Mouse (Mus musculus) lung, adult 2 months (tissue): ENCODE measurements around the gene 4933406M09Rik. TPM values are rescaled to one million over a fixed set of nuclear protein-coding genes. Genes with fewer than 3 reads are reported as not detected.

Experiments used
- DNase-seq: peaks from one replicate; pipeline ENCODE4 v3.0.0; 2022
- H3K4me1 ChIP-seq: fragments of 200-500 bp; 2 replicates; pipeline ENCODE4 v1.6.1; 2011; ENCODE audit warnings: low read length; ENCODE audit not compliant: control insufficient read depth, insufficient read depth
- H3K4me3 ChIP-seq: fragments of 200-500 bp; replicated peaks from 2 replicates; pipeline ENCODE3; 2011; ENCODE audit warnings: low read depth, mild to moderate bottlenecking, control low read depth, low read length; ENCODE audit errors: extremely low read depth
- CTCF ChIP-seq: fragments of 200-500 bp; IDR thresholded peaks from 2 replicates; pipeline ENCODE4 v1.5.1; 2011; ENCODE audit warnings: mild to moderate bottlenecking, low read length, control low read depth; ENCODE audit not compliant: insufficient read depth
- POLR2A ChIP-seq: fragments of 200-500 bp; IDR thresholded peaks from 2 replicates; pipeline ENCODE4 v1.6.1; 2011; ENCODE audit warnings: low read depth, mild to moderate bottlenecking, control low read depth, low read length, borderline replicate concordance; ENCODE audit errors: extremely low read depth
- WGBS: fragments of 180-500 bp; shearing (Covaris S2); methylation state at CpG from one replicate; pipeline ENCODE4 v1.1.7; 2018; 5-methylcytosine and 5-hydroxymethylcytosine counted together
- polyA plus RNA-seq: library from polyadenylated mRNA; depleted of rRNA; stranded (reverse); fragments of >200 nt; gene quantifications from 2 replicates; pipeline ENCODE4 v1.2.3, GENCODE M21; 2012; rRNA removed

Gene 4933406M09Rik
- polyA plus RNA-seq, 1 experiment = not detected

DNA sequence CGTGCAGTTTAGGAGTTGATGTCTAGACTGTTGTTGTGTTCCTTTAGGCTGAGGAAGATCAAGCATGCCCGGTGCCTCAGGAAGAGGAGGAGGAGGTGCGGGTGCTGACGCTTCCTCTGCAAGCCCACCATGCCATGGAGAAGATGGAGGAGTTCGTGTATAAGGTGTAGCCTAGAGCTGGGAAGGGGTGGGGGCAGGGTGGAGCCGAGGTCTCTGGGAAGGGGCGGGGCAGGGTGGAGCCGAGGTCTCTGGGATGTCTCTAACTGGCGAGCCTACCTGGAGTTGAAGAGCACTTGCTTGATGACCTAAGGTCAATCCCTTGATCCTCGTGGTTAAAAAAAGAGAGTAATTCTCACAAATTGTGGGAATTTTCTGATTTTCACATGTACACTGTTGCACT lies 38.2 kb downstream of the 4933406M09Rik start:
- Histone ChIP-seq H3K4me3 (no peak overlapping the region), H3K4me1 (peaks cover 22% of the 10 kb centered on the region)
- WGBS = 68% methylated on average over 10 of the region's 10 CpGs
- TF ChIP-seq CTCF = no peak
- no peak for DNase-seq

DNA sequence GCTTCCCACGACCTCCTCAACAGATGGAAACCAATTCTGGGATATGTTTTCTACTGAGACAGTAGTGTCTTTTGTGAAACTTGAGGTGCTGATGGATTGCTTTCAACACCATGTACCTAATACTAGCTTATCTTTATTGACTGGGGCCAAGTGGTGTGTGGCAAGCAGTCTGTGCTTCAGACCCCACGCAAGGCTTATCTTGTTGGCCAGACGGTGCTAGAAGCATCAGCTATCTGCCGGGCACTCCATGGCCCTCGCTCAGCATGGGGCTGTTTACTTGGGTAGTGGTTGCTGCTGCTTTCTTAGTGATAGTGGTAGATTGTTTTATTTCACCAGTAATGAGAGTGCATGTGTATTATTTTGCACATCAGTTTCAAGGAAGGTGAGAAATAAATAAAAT lies 40.5 kb downstream of the 4933406M09Rik start:
- WGBS = 60% methylated on average over 5 of the region's 5 CpGs
- no peak for DNase-seq
- Histone ChIP-seq H3K4me1 (0 out of 2 replicates have a peak, but pooled peaks cover 4% of the 10 kb centered on the region), H3K4me3 (no peak overlapping the region)
- TF ChIP-seq POLR2A (no peak), CTCF (no peak)

DNA sequence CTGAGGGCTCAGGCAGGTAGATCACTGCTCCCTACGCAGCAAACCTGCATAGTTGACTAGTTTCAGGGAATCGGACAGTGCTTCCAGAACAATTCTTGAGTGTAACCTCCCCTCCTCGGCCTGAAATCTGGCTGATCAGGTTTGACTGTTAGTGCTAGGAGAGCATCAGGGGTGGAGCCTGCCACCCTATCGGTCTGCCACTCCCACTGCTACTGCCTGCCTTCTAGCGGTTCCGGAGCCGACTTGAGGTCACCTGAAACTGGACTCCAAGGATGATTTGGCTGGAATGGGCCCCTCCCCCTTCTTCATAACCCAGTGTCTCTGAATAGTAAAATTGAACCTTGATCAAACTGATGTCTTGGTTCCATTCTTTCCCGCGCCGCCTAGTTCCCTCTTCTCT lies 47.3 kb downstream of the 4933406M09Rik start:
- DNase-seq = no peak
- Histone ChIP-seq H3K4me3 (no peak overlapping the region), H3K4me1 (no peaks in the 10 kb centered on the region)
- TF ChIP-seq CTCF = no peak
- no peak for TF ChIP-seq POLR2A
- WGBS = 82% methylated on average over 10 of the region's 10 CpGs

DNA sequence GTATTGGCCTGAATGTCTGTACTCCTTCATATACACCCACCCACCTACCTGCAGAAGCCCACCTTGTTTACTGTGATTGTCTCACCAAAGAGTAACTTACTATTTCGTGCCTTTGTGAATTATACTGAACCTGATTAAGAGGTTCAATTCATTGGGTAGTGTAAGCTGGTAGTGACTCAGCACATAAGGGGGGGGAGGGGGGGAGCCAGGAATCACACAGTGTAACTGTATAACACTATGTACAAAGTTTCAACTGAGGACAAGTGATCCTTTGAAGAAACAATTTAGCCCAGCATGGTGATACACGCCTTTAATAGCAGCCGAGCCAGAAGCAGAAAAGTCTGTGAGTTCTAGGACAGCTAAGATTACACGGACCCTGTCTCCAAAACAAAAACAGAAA lies 47.7 kb downstream of the 4933406M09Rik start:
- Histone ChIP-seq H3K4me1 (no peaks in the 10 kb centered on the region), H3K4me3 (no peak overlapping the region)
- WGBS = 91% methylated on average over 4 of the region's 4 CpGs
- TF ChIP-seq POLR2A (no peak), CTCF (no peak)
- no peak for DNase-seq

DNA sequence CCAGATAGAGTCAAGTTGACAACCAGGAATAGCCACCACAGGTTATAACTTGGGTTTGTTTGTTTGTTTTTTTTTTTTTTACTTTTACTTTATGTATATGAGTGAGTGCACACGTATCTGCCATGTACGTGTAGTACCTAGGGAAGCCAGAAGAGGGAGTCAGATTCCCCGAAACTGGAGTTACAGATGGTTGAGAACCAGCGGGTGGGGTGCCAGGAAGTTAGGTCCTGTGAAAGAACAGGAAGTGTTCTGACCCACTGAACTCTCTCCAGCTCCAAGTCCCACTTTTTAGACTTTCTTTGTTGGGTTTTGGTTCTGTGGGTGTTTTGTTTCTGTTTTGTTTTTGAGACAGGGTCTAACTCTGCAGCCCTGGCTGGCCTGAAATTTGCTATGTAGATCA lies 49.7 kb downstream of the 4933406M09Rik start:
- no peak for TF ChIP-seq POLR2A
- no peak for TF ChIP-seq CTCF
- Histone ChIP-seq H3K4me1 (no peaks in the 10 kb centered on the region), H3K4me3 (no peak overlapping the region)
- DNase-seq = no peak
- 24% methylated on average over 4 of the region's 4 CpGs for WGBS

DNA sequence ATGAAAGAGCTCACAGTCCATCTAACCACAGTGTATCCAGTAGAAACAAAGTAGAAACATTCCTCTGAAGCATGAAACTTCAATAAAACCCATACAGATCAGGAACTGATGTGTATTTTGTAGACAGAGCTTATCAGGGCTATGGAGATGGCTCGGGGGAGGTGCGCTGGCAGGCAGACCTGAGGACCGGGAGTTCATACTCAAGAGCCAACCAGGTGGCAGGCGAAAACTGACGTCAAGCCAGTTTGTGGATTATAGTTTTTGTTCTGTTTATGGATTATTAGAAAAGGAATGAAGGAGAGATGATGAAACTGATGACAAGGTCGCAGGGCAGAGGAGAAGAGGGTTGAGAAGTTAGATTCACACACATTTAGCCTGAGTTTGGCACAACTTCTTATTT lies 54.7 kb downstream of the 4933406M09Rik start:
- H3K4me1 ChIP-seq = no peaks in the 10 kb centered on the region
- TF ChIP-seq POLR2A (no peak), CTCF (no peak)
- WGBS = 78% methylated on average over 6 of the region's 6 CpGs
- no peak overlapping the region for H3K4me3 ChIP-seq
- DNase-seq = no peak

Other genes with a start within 250 kb of the 4933406M09Rik start
- gene Chil1, start 203.8 kb upstream of the 4933406M09Rik start, polyA plus RNA-seq = 1,144 and 1,277 TPM in 2 replicates
- gene Mybph, start 192.5 kb upstream of the 4933406M09Rik start, polyA plus RNA-seq = 0.14 and 7.7 TPM in 2 replicates
- 7.6 and 9.1 TPM in 2 replicates for gene Adora1, start 150.5 kb upstream of the 4933406M09Rik start, polyA plus RNA-seq
- 1.7 TPM in 1 of 2 replicates, not detected in the other for gene Myog, start 96.0 kb upstream of the 4933406M09Rik start, polyA plus RNA-seq
- 7.9 and 11.3 TPM in 2 replicates for gene Ppfia4, start 53.0 kb upstream of the 4933406M09Rik start, polyA plus RNA-seq
- gene Tmem183a, start 24.0 kb upstream of the 4933406M09Rik start, polyA plus RNA-seq = 44.9 and 71.8 TPM in 2 replicates
- gene Cyb5r1, start 19.6 kb downstream of the 4933406M09Rik start, polyA plus RNA-seq = 41.6 and 59.5 TPM in 2 replicates
- 134 and 155 TPM in 2 replicates for gene Adipor1, start 29.4 kb downstream of the 4933406M09Rik start, polyA plus RNA-seq
- gene Klhl12, start 69.6 kb downstream of the 4933406M09Rik start, polyA plus RNA-seq = 5.4 and 8.5 TPM in 2 replicates
- 11.2 and 15.5 TPM in 2 replicates for gene Rabif, start 108.7 kb downstream of the 4933406M09Rik start, polyA plus RNA-seq
- not detected in 2 replicates for gene Mgat4e, start 163.7 kb downstream of the 4933406M09Rik start, polyA plus RNA-seq
- 10.1 TPM in 2 replicates for gene Kdm5b, start 174.2 kb downstream of the 4933406M09Rik start, polyA plus RNA-seq